Mouse (Mus musculus) thymus, postnatal 25 days (tissue): ENCODE measurements around the gene Brca1.
"Not testable (repeated sequence)": the region's sequence is repeated elsewhere in the genome, so short reads cannot be mapped to it uniquely, and the experiment has no call there.

Experiments used
- DNase-seq: peaks from one replicate; pipeline ENCODE4 v3.0.0; 2022

The Brca1 gene

GRCm38 (mm10) chr11:101551751-101552475 lies at the start of gene Brca1, which contains the start of gene Nbr1:
Gene Brca1 (minus strand): TSS chr11:101551955.
Gene Nbr1 (plus strand): TSS chr11:101552149.
- peak; percentile 91 for DNase-seq

GRCm38 (mm10) chr11:101599156-101599555 lies 47.4 kb upstream of the Brca1 start, which contains the start of gene Gm11634:
Gene Gm11634 (minus strand): TSS chr11:101599256.
- no peak for DNase-seq

GRCm38 (mm10) chr11:101589989-101590624 lies 38.4 kb upstream of the Brca1 start:
- no peak for DNase-seq

DNA sequence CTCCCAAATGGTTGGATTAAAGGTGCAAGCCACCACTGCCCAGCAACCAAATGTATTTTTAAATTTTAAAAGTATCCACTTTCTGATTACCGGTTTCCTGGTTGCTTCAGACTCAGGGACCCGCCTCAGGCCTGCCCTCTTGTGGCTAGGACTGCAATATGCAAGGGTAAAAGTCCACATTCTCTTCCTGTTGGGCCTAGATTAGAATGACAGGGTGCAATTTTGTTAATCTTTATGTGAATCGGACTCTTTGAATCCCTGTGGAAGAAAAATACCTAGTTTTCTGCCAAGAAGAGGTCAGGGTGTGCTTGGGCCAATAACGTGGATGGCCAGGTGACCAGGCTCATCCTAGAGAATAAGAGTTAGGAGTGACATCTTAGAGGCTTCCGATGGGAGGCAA lies 37.7 kb upstream of the Brca1 start:
- DNase-seq = peak; percentile 70

- no peak for DNase-seq
Observed at GRCm38 (mm10) chr11:101588868-101589267, 37.1 kb upstream of the Brca1 start.

DNA sequence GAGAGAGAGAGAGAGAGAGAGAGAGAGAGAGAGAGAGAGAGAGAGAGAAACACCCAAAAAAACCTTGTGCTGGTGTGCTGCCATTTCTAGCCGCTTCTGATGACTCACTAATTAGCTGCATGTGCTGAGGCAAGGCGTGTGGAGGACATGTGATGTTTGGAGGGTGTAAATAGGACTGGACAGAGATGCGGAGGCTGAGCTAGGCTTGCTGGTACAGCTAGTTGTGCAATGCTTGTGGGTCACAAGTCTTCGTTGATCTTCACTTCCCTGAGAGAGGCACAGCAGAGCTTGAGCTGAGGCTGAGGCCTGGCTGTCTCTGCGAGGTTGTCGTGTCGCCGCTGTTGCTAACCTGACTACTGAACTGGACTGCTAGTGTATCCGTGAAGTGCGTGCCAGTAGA lies 35.9 kb upstream of the Brca1 start:
- no peak for DNase-seq

GRCm38 (mm10) chr11:101585805-101586204 lies 34.0 kb upstream of the Brca1 start:
- no peak for DNase-seq

- DNase-seq = not testable (repeated sequence)
Observed at GRCm38 (mm10) chr11:101585031-101585430, 33.3 kb upstream of the Brca1 start.

- DNase-seq = no peak
Observed at GRCm38 (mm10) chr11:101583205-101583604, 31.4 kb upstream of the Brca1 start.

DNA sequence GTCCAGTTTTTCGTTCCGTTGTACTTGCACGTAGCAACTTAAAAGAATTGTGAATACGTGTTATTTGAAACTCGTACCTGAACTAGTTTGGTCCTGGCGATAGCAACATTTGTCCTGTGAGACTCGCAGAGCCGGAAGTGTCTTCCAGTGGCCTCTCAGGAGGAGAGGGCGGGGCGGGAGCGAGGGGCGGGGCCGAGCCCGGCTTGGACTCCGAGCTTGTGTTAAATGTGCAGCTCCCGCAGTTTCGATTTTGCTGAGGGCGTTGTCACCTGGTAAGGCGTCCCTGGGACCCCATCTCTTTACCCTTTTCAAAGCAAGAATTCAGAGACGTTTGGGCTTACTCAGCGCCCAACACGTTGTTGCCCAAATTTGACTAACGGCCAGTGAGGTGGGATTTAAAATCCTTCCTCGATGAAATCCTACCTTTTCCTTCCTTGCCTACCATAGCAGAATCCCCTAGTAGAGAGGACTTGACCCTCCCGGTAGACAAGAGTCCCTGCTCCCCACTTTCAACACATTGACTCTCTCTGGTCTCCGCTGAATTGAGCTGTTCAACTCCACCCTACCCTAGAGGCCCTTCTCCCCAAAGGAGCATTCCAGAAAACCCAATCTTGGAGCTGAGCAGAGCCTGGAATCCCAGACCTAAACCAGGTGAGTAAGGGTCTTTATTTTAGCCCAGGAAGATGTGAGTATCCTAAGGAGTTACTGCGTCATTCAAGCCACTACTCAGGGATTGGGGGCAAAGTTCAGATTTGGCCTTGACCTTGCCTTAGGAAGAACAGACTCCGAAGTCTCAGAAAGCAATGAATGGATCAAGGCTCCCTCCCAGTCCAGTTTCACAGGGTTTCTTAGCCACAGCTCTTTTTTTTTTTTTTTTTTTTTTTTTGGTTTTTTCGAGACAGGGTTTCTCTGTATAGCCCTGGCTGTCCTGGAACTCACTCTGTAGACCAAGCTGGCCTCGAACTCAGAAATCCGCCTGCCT lies 30.6 kb upstream of the Brca1 start, which contains the start of gene Tmem106a:
Tmem106a (plus strand) TSS at position 189 of the 982 bp plus-strand sequence.
- DNase-seq = peak; percentile 69

DNA sequence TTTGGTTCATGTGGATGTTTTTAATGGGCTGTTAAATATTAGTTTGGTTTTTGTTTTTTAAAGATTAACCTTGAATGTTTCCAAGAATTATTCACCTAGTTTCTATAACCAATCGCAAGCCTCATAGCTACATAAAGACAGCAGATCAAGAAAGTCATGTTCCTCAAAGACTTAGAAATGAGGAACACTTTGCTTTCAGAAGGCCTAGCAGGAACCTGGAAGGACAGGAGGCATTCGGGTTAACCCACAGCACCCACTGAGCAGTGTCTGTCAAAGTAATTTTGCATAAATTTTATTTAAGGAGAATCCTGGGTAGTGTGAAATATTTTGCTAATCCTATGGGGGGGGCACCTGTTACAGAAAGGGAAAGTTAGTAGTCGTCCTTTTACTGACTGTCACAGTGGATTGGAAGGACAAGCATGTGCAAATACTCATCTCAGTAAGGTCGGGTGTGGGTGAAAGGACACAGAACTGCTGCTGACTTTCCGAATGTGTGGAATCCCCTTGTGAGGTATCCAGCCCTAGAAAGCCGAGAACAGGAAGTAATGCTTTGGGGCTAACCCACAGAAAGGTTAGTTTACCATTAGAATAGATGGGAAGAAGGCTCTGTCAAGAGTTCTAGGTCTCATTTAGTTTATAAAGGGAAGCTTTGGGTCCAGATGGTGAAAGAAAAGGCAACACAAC lies 29.5 kb upstream of the Brca1 start:
- DNase-seq = no peak

DNA sequence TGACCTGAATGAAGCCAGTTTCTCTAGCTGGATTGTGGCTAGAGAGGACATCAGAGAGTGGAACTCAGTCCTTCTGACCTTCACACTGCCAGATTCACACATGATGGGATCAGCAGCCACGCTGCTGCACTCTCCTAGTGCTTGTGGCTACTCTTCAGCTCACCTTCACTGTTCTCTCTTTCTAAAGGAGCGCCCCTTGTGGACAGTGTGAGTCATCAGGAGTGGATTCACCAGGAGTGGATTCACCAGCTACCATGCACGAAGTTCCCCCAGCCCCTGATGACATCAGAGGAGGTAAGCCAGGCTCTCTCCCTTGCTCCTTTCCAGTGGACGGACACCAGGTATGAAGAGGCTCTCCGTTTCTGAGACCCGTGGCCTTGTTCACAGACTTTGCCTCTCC lies 24.4 kb upstream of the Brca1 start:
- no peak for DNase-seq

GRCm38 (mm10) chr11:101568421-101568820 lies 16.7 kb upstream of the Brca1 start:
- no peak for DNase-seq

DNA sequence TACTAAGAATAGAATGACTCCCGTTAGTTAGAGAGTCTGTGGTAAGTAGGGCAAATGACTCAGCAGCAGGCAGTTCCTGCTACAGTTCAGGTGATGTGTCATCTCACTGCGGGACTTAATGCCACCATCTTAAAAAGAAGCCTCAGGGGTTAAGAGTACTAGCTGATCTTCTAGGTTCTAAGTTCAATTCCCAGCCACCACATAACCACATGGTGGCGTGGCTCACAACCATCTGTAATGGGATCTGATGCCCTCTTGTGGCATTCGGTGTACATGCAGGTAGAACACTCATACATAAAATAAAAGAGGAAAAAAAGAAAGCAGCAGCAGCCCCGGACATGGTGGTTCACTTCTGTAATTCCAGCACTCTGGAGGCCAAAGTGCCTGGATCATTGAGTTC lies 10.6 kb upstream of the Brca1 start:
- DNase-seq = peak; percentile 66

GRCm38 (mm10) chr11:101556954-101557353 lies 5.2 kb upstream of the Brca1 start:
- no peak for DNase-seq

GRCm38 (mm10) chr11:101556541-101556940 lies 4.8 kb upstream of the Brca1 start:
- DNase-seq = no peak

- DNase-seq = no peak
Observed at GRCm38 (mm10) chr11:101553354-101553930, 1.7 kb upstream of the Brca1 start.

GRCm38 (mm10) chr11:101552476-101553300 lies 933 bp upstream of the Brca1 start:
- peak; percentile 93 for DNase-seq

- no peak for DNase-seq
Observed at GRCm38 (mm10) chr11:101548526-101548925, 3.2 kb downstream of the Brca1 start.

DNA sequence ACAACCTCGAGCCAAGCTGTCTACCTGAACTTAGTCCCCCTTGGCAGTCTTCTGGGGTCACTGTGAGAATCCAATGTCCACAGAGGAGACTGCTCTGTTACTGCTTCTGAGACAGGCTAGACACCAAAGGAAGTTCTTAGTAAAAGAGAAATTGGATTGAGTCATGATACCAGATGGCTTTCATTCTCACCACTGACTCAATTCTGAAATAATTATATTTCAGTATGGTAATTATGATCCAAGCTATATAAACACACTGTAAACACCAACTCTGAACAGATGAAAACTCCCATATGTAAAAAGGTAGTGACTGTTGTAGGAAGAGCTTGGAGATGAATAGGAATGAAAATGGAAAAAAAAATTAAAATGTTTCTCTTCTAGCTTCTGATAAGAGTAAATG lies 7.6 kb downstream of the Brca1 start:
- DNase-seq = no peak

GRCm38 (mm10) chr11:101543533-101543932 lies 8.2 kb downstream of the Brca1 start:
- no peak for DNase-seq
